Mouse (Mus musculus): ENCODE measurements at regions not wholly inside any gene's neighbourhood (a gene's known extent, or its start where the extent isn't known, plus 50 kb on each side); places are given as distances from the start of the nearest gene placed in this dataset.
A peak's percentile ranks its signal among the peaks of the same experiment; 100 is the strongest.

DNA sequence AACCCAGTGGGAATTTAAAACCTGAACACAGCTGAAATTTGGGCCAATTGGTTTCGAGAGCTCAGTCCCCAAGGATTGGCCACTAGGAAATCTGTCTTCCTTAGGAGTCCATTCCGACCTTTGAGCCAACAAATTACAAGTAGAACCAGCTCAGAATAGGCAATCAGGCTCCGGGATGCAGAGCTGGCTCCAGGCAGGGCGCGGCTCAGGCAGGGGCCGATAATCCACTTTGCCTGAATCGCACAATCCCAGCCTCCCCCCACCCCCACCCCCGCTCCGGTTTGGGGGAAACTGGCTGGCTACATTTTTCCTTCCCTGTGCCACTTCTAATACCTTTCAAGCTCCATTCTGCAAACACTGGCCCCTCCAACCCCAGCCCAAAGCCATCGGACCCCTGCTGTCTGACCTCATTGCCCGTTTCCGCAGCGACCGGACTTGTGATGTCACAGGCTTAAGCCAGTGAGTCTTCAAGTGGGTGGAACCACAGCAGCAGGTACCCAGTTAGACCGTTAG is 150.5 kb upstream of the Sdk2 start:
- no peak for DNase-seq (ENCODE audit: low spot score in 2 of 2)

DNA sequence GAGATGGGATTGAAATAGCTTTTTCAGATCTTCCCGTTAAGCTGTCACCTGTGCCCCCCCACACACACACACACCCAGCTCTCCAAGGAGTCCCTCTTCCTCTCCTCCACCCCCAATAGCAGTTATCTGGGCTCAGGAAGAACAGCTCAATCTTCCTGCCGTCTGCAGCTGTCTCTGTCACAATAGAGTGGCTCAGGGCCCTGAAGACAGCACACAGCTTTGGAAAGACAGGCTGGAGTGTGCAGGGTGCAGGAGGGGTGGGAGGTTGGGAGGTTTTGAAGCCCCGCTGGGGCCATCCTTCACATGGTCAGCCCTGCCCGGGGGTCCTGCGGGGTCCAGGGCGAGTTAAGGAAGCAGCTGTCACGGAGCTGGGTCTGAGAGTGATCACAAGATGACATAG is 149.6 kb upstream of the Sdk2 start:
- DNase-seq (ENCODE audit: low spot score in 2 of 2), result no peak

DNA sequence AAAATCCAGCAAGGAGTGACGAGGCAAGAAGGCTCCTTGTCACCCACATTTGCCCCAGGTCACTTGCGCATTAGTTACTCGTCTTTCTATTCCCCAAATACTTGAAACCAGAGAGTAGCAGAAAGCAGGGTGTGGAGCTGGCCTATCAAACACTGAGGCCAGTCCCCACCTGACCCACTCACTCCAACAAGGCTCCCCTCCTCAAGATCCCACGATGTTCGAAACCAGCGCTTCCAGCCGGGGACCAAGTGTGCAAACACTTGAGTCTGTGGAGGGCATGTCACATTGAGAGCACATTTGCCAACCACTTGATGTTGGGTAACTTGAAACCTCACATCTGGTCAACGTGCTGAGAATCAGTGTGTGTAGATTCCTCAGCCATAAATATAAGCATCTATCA is 148.4 kb upstream of the Sdk2 start:
- no peak for DNase-seq (ENCODE audit: low spot score in 2 of 2)

DNA sequence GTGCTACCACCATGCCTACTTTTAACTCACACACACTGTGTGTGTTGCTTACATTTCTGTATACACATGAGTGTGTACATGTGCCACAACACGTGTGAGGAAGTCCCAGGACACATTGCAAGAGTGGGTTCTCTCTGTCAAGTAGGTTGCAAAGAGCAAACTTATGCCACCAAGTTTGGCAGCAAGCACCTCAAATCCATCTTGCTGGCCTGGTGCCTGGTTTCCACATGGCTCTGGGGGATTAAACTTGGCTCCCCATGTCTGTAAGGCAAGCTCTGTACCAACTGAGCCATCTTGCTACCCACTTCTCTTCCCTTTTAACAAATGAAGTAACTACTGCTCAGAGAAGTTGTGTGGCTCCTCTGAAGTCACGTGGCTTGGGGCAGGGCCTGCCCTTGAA is 145.3 kb upstream of the Sdk2 start:
- no peak for DNase-seq (ENCODE audit: low spot score in 2 of 2)

DNA sequence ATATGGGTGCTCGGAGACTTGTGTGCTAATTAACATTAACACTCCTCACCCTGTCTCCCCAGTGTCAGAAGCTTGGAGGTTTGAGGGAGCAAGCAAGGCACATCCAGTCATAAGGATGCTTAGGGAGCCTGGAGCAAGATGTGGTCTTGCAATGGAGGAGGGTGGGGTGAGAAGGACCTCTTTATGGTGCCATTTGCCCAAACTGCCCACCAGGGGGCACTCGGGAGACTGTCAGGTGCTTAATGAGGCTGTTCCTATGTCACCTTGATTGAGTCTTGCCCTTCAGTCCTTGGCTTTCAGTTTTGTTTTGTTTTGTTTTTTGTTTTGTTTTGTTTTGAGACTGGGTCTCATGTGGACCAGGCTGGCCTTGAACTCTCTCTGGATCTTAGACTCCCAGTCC is 138.3 kb upstream of the Sdk2 start:
- DNase-seq (ENCODE audit: low spot score in 2 of 2), result no peak

DNA sequence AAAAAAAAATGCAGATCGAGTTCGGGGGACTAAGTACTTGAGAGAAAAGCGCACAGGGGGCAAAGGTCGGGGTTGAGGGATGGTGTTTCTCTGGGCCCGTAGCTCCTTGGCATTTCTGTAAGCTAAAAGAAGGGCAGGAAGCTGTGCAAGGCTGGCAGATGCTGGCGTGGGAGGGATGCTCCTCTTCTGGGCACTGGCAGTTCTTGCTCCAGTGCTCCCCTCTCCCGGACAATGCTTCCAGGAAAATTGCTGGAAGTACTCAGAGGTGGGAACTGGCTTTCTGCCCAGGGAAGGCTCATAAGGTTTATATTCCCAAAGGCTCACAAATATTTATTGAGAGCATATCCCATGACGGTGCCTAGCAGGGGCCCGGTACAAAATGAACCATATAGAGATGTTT is 136.6 kb upstream of the Sdk2 start:
- no peak for DNase-seq (ENCODE audit: low spot score in 2 of 2)

DNA sequence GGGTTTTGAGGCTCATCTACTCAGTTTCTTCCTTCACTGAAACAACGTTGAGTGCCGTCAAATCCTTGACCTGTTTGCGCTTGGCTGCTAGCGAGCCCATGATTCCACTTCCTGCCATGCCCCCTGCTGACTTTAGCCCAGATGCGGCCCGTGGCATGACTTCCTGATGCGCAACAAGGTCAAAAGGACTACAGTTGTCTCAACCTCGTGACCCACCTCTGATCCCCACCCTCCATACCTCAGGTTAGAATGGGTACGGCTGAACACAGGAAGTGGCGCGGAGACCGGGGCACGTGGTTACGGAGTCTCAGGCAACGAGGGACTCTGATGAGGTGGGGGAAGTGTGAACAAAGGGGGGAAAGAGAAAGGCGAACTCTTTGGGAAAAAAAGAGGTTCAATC is 135.6 kb upstream of the Sdk2 start:
- DNase-seq (ENCODE audit: low spot score in 2 of 2), result no peak

DNA sequence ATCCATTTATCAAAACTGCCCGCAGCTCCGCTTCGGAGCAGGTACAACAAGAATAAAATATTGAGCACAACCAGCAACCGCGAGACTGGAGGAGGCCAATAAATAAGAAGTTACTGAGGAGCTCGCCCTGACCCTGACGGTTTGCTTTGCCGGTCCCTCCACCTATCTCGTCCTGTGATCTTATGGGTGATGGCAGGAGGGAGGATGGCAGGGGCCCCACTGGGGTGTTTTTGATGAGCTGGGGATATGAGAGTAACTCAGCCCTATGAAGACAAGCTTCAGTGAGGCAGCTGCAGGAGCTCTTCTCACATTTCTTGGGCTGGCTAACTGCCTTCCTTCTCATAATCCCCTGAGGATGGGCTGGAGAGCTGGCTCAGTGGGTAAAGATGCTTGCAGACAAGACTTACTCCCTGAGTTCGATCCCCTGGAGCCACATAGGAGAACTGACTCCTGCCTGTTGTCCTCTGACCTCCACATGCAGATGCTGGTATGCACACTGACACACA is 132.3 kb upstream of the Sdk2 start:
- DNase-seq (ENCODE audit: low spot score in 2 of 2), result no peak

DNA sequence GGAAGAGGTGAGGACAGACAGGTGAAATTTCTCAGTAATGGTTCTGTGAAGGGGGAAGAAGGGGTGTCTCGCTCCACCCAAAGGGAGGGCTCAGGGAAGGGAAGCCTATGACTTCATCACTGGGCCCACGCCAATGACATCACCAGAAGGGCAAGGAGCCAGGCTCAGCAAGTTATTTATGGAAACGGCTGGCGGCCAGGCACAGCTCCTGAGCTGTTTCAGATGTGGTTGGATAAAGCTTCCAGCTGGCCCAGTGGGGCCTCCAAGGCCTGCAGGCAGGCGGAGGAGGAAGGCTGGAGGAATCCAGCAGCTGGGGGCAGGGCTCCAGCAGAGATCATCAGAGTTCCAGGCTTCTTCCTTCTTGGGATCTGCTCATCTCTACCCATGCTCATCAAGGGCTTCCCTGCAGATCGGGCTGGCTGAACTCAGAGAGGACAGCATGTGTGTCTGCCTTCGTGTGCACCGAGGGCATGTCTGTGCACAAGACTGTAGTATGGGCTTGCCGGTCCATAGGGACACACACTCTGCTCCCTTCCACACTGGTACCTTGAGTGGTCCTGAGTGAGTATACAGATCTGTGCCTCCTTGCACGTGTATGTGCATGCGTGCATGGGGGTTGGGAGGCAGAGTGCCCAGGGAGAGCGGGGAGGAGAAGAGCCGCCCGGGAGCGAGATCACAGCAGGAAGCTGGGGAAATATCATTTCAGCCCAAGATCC is 131.6 kb upstream of the Sdk2 start:
- DNase-seq (ENCODE audit: low spot score in 2 of 2), result peak; percentile 90 to 93

DNA sequence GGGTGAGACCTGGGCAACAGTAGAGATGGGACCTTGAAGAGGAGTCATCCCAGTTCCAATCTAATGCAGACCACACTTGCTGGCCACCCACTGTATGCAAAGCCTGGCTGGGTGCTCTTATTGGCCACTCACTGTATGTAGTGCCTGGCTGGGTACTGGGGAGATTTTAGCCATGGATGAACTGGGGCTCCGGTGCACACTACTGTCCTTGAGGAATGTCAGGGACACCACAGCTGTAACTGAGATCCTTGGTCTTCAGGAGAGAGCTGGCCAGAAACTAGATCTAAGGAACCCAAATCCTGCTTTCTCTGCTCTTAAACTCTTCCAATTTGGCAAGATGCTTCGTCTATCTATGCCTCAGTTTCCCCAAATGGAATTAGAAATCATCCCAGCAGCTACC is 128.4 kb upstream of the Sdk2 start:
- no peak for DNase-seq (ENCODE audit: low spot score in 2 of 2)

DNA sequence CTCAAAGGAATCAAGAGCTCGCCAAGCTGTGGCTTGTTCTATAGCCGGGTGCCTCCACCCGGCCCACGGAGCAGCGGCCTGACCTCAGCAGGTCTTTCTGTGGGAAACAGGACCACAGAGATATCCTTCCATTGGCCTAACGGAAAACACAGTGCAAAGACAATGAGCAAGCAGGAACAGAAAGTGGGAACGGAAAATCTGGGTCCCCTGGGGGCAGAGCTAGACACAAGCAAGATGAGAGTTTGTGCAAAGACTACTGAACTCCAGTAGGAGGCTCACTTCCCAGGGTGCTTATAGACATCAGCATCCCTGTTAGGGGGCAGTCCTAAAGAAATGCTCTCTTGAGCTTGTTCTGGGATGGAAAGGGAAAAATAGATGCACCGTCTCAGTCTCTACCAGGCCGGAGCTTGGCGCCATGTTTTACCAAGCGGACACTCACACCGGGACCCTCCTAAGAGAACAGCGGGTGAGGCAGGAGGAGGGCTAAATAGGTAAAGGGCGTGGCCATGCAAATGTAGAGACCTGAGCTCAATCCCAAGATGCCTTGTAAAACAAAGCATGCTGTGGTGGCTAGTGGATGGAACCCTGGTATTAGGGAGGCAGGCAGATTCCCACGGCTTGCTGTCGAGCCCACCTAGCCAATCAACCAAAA is 127.3 kb upstream of the Sdk2 start:
- no peak for DNase-seq (ENCODE audit: low spot score in 2 of 2)

DNA sequence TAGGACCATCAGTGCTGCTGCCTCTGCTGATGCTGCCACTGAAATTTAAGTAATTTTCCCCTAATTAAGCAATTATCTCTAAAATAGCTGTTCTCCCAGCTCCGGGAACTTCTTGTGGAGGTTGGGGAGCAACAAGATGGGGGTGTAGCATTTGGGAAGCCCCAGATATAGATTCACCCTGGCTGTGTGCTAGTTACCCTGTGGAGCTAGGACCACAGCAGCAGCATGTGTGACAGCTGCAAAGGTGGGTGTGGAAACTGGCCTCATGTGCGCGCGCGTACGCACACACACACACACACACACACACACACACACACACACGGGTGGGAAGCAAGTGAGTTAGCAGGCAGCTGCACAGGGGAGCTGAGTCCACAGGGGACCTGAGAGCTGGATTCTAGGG is 126.2 kb upstream of the Sdk2 start:
- DNase-seq (ENCODE audit: low spot score in 2 of 2), result peak; percentile 57 to 60

DNA sequence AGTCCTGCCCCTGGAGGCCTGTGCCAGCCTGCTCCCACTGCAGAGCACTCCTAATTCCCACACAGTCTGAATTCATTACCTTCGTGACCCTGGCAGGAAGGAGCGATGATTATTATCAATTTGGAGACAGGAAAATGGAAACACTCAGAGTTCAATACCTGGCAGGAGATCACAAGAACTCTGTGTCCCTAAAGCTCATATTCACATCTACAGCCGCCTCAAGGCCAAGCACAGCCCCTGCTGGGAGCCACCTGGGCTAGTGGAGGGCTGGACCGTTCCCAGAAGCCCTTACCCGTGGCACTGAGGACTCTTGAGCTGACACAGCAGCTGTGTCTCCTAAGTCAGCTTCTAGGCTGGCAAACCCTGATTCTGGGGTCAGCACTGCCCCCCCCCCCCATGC is 124.8 kb upstream of the Sdk2 start:
- no peak for DNase-seq (ENCODE audit: low spot score in 2 of 2)

DNA sequence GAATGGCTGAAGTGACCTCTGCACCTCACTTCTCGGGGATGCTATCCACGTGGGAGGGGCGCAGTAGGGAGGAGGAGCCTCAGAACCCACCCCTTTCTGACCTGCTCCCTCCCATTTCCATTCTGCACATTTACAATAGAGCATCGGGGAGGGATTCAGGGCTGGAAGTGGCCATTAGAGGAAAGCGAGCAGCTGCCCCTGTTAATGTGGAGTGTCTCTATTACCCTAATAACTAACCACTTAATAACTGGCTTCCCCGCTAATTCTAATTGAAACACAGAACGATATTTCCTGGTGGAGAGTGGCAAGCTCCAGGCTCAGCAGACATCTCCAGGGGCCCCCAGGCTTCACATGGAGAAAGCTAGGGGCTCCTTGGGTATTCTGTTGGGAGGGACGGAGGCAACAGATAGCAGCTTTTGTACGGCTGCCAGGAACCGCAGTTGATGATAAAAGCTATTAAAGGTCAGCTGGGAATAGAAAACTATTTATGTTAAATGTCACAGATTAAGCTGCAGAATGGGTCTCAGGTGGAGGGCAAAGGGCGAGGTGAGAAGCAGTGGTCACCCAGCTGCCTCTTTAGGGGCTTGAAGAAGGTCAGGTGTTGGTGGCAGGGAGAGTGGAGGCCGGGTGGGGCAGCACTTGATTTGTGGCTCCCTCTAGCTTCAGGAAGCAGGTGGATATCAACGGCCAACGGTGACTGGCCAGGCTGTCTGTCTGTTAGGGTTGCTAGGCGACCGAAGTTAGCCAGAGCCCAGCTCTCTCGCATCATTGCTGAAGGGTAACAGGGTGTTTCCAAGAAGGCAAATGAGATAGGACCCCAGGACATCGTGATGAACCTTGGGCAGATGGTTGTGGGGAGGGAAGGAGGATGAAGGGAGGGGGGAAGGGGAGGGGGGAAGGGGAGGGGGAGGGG is 118.4 kb upstream of the Sdk2 start:
- no peak for DNase-seq (ENCODE audit: low spot score in 2 of 2)

DNA sequence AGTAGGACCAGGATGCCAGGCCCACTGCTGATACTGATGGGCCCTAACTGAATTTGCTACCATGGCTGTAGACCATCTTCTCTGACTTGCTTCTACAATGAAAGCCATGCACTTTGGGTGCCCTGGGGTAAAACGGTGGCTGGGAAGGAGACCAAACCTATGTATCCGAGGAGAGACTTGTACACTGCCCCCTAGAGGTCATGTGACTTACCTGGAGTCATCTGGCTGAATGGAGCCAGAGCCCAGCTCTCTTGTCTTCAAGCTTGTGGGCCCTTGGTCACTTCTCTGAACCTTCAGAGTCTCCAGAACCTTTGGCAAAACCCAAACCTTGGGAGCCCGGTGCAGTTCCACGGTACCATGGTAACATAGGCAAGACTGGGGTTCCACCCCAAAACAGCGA is 117.6 kb upstream of the Sdk2 start:
- no peak for DNase-seq (ENCODE audit: low spot score in 2 of 2)

DNA sequence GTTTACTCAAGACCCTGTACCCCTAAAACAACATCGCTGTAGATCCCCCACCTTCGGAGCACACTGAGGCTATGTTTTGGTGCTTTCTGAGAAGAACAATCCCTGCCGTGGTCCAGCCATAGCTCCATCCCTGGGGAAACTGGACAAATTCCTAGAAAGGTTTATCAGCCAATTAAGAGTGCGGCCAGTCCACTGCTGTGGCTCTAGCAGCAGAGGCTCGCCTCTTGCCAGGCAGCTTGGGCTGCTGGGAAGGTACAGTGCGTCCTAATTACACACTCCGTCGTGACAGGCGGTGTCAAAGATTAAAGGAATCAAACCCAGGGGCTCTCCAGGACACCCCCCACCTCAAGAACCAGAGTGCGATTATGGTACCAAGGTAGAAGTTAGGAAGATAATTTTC is 116.4 kb upstream of the Sdk2 start:
- no peak for DNase-seq (ENCODE audit: low spot score in 2 of 2)

DNA sequence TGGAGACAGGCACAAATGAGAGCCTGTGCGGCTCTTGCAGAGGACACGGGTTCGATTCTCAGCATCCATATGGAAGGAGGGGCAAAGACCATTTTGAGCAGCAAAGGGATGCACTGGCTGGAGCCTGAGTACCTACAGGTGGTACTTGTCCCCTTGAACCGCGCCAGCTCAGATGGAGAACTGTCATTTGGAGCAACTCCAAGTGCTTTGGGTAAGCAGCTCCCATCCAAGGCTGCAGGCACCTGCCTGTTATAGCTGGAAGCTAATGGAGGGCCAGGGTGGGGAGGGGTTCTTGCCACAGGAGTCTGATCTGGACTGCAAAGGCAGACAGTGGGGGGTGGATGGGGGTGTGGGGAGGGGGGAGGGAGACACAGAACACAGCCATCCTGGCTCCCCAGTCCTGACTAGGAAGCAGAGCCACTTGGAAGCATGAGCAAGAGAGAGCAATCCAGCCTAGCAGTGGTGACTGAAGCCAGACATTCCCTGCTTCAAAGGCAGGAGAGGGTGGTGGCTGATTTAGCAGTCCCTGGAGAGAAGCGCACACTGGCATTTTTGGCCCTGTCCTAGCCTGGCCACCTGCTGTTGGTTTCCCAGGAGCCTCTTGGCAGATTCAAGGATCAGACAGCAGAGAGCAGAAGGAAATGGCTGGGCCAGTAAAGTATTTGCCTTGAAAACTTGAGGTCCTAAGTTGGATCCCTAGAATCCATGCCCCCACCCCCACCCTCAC is 112.1 kb upstream of the Sdk2 start:
- DNase-seq (ENCODE audit: low spot score in 2 of 2), result no peak

DNA sequence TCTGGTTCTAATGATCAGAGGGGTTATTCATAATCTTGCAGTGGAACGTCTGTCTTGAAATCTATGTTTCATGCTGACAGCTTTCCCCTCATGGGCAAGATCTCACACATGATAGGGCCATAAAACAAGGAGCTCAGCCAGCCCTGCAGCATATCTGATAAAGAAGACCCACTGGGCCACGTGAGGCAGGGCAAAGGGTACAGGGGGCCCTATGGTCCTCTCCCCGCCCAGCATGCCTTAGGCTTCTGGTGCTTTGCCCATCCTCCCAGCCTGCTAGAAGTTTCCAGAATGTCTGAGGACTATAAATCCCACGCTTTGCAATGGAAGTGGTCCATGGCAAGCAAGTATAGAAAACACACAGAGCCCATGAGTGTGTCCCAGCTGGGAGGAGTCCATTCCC is 110.9 kb upstream of the Sdk2 start:
- no peak for DNase-seq (ENCODE audit: low spot score in 2 of 2)

DNA sequence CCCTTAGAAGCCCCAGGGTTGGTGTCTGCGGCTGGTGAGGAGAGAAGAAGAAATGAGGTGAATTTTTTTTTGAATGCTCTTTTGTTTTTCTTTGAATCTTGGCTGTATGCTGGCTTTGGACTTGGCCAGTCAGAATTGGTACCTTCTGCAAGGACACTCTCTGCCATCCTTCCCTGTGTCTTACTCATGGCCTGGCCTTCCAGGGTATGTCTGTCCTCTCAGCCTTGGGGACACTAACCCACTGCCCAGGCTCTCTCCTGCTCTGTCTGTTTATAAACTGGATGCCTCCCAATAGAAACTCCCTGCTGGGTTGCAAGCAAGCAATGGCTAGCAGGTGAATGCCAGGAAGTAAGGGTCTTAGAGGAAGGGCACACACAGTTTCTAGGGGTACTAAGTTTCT is 110.4 kb upstream of the Sdk2 start:
- DNase-seq (ENCODE audit: low spot score in 2 of 2), result no peak

DNA sequence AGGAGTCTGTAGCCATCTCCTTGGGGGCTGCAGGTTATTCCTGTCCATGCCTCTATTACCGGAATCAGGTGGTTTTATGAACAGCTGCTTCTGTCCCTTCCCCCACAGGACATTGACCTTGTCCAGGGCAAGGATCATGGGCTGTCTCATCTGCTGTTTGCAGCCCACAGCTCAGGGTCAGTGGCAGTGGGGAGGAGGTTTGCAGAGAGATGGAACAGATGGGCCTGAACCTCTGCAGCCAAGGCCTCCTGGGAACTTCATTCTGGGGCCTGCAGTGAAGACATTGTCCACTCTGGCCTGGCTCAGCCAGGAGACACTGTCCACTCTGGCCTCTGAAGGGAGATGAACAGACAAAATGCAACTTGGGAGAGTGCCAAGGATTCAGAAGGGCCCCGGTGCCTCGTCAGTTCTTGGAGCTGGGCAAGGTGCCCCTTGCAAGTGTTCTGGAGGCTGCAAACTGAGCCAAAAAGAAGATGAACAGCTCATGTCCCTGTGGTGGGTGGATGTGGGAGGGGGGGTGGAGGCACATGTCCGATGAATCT is 109.9 kb upstream of the Sdk2 start:
- DNase-seq (ENCODE audit: low spot score in 2 of 2), result no peak

DNA sequence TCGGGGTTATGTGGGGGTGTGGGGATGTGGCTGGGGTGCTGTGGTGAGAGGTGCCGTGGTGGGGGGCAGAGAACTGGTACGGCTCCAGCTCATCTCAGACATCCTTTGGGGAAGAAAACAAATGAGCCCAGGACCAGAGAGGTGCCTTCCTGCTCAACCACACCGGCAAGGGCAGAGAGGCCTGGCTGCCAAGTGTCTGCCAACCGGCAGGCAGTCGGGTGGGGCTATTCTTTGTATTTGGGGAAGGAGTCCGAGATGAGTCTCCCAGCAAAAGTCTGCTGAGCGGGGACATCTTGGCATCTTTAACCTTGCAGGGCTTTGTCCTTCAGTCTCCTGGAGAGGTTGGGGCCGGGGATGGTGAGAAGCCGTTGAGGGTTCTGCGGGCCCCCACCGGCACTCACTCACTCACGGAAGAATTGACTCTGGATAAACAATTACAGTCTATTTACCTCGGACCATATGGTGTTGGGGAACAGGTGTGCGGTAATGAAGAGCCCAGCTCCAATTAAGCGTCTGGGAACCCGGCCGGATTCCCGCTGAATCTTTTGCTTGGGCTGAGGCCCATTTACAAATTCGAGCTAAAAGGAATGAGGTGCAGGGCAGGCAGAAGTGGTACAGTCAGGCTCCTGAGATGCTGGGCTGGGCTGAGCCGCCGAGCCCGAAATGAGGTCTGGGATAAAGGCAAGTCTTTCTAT is 108.7 kb upstream of the Sdk2 start:
- no peak for DNase-seq (ENCODE audit: low spot score in 2 of 2)

Measured in right cerebral cortex, postnatal 36 days (tissue).